Mouse (Mus musculus) urinary bladder, postnatal 25 days (tissue): ENCODE results near the gene Ppp1r35.

Experiments used
- DNase-seq: peaks from one replicate; pipeline ENCODE4 v3.0.0; 2022; ENCODE audit warnings: low spot score

The Ppp1r35 gene

DNA sequence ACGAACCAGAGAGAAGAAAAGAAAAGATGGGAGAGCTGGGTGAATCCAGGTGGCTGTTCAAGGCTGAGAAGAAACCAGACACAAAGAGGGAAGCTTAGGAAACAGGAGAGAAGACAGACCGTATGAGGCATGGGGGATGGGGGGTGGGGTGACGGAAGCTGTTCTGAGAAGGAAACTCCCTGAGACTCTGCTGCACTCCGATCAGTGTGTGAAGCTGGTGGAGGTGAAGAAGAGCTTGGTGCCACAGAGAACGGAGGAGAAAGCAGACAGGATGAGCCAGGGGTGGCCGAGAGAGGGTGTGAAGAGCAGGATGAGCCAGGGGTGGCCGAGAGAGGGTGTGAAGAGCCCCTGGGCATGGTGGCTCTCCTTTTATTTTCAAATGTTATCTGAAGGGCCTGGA is 47.8 kb downstream of the Ppp1r35 start:
- DNase-seq, result no peak

GRCm38 (mm10) chr5:137828694-137829093 is 50.0 kb downstream of the Ppp1r35 start:
- DNase-seq, result no peak
